Mouse (Mus musculus): ENCODE data around the gene Anks1.

DNA sequence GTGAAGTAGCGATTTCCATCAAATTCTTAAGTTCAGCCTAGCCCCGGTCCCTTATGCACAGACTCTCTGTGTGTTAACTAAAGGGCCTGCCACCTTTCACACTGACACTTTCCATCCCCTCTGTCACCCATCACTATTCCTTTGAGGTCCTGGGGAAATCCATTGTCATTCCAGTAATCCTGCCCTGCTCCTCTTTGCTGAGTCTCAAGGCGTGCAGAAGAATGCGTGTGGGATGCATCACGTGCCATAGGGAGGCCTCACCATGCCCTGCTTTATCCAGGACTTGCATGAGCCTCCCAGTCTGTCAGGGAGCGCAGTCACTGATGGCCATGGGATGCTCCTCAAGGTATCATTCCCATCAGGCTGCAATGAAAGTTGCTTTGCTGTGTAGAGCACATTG lies 109.2 kb downstream of the Anks1 start:
- TF ChIP-seq HCFC1 (IDR thresholded peaks at IDR 0.05; ENCODE audit: borderline replicate concordance, insufficient read depth, low read length) (no peak), MAFK (IDR thresholded peaks at IDR 0.05; ENCODE audit: insufficient read depth, low read depth, low read length) (no peak), ZC3H11A (IDR thresholded peaks at IDR 0.05; ENCODE audit: borderline replicate concordance, low read depth, low read length) (no peak), CHD2 (IDR thresholded peaks at IDR 0.05; ENCODE audit: low read depth, low read length) (no peak)
